Mouse (Mus musculus) ES-Bruce4 (cell line): ENCODE results near the gene Hoxb4.

Experiments used
- CTCF ChIP-seq: IDR thresholded peaks from one replicate; pipeline ENCODE4 v1.8.1; 2011; ENCODE audit warnings: low read depth, low read length
- POLR2A ChIP-seq: IDR thresholded peaks from one replicate; pipeline ENCODE4 v1.8.1; 2011; ENCODE audit warnings: low read length; ENCODE audit not compliant: insufficient read depth

- TF ChIP-seq POLR2A (no peak), CTCF (no peak)
Observed at GRCm38 (mm10) chr11:96300354-96301063, 17.6 kb upstream of the Hoxb4 start.
